Mouse (Mus musculus): ENCODE data around the gene Atp8b3. TPM values are rescaled to one million over a fixed set of nuclear protein-coding genes. Genes with fewer than 3 reads are reported as not detected.
A peak's percentile ranks its signal among the peaks of the same experiment; 100 is the strongest.

The Atp8b3 gene
- total RNA-seq (2017): not detected in 2 replicates

DNA sequence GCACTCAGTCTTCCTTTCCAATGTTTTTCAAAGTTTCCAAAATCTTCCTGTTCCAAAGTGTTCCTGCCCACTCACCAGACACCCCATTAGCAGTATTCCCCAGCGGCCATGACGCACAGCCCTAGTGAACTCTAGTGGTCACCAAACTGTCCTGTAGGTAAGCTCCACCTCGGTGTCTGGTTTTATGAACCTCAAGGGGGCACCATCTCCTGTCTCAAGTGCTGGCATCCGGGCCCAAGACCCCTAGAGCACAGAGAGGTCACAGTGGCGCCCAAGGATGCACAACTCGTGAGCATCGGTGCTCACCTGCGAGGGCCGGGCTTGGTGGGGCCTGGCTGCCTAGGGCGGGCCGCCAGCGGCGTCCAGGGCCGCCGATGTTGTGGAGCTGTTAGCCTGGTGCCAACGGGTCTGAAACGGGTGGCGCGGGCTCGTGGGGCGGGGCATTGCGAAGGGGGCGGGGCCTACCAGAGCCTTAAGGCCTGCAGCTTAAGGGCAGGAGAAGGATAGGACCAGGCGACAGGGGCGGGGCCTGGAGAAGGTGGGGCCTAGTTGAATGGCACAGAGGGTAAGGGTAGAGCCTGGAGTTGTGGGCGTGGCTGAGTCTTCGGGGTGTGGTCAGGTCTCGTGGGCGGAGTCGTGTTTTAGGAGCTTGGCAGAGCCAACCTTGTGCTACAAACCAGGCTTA, at the start of gene Atp8b3:
Gene Atp8b3, minus strand, starts transcription at position 415 of the 685 bp plus-strand sequence.
- peak; percentile 86 for ATAC-seq (replicated peaks in 1 of 2; ENCODE audit: insufficient read depth in 1 of 2, low FRiP score in 2 of 2, low TSS enrichment in 1 of 2, low read depth in 1 of 2, poor library complexity in 2 of 2, severe bottlenecking in 2 of 2)

DNA sequence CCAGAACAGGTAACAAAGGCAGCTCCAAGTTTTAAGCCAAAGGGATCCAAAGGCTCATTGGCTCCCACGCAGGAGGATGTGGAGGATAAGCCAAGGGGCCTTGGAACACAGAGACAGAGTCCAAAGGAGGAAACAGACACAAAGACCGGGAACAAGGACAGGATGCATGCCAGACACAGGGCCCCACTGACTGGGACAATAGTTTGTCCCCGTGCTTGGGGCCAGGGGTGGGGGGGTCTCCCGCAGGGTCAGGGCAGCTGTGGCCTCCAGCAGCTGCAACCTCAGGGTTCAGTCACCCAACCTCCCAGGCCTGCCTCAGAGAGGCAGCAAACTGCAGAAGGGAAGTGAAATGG, 48.4 kb upstream of the Atp8b3 start:
- ATAC-seq (replicated peaks in 1 of 2; ENCODE audit: insufficient read depth in 1 of 2, low FRiP score in 2 of 2, low TSS enrichment in 1 of 2, low read depth in 1 of 2, poor library complexity in 2 of 2, severe bottlenecking in 2 of 2): no peak

DNA sequence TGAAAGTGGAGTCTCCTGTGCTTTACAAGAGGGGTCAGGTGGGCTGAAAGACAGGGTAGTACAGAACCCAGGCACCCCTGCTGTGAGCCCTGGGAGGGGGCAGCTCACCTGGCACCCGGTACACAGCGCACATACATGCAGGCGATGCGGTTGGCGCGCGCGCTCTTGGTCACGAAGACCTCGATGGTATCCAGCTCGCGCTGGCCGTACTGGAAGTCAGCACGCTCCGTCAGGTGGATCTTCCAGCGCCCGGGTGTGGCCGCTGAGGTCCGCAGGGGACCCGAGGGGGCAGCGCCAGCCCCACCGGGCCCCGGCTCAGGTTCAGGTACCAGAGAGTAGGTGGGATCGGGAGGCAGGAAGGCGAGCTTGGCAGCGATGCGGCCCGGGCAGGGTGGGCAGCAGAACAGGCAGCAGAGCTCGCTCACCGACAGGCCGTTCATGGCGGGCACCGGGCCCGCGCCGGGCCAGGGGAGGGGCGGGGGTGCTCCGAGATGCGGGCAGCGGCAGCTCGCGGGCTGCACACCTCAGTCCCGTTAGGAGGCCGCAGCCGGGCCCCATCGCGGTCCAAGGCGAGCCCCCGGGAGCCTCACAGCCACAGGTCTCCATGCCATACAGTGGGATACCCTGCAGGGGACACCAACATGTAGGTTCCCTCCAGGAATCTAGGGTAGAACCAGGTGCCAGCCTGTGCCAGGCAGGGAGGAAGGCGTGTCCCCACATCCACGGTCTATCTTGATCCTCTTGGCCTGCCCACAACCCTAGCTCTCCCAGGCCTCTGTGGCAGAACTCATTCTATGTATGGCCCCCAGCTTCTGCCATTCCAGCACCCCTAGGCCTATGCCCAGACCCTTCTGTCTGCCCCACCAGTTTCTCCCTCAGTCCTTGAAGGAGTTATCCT, 47.7 kb upstream of the Atp8b3 start:
- ATAC-seq (replicated peaks in 1 of 2; ENCODE audit: insufficient read depth in 1 of 2, low FRiP score in 2 of 2, low TSS enrichment in 1 of 2, low read depth in 1 of 2, poor library complexity in 2 of 2, severe bottlenecking in 2 of 2): no peak

DNA sequence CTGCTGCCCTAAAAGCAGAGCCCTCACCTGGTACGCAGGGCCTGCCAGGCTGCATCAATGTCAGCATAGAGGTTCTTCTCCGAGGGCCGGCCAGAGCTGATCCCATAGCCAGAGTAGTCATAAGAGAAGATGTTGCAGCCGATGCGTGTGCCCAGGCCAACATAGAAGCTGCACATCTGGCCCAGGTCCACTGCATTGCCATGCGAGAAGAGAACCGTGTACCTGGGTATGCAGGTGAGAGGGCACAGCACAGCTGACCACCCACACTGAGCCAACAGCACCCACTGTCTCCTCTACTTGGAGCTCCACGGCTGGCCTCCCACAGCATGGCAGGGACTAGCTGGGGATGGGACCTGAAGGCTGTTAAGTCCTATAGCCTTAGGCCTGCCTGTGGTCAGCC, 46.7 kb upstream of the Atp8b3 start:
- no peak for ATAC-seq (replicated peaks in 1 of 2; ENCODE audit: insufficient read depth in 1 of 2, low FRiP score in 2 of 2, low TSS enrichment in 1 of 2, low read depth in 1 of 2, poor library complexity in 2 of 2, severe bottlenecking in 2 of 2)

DNA sequence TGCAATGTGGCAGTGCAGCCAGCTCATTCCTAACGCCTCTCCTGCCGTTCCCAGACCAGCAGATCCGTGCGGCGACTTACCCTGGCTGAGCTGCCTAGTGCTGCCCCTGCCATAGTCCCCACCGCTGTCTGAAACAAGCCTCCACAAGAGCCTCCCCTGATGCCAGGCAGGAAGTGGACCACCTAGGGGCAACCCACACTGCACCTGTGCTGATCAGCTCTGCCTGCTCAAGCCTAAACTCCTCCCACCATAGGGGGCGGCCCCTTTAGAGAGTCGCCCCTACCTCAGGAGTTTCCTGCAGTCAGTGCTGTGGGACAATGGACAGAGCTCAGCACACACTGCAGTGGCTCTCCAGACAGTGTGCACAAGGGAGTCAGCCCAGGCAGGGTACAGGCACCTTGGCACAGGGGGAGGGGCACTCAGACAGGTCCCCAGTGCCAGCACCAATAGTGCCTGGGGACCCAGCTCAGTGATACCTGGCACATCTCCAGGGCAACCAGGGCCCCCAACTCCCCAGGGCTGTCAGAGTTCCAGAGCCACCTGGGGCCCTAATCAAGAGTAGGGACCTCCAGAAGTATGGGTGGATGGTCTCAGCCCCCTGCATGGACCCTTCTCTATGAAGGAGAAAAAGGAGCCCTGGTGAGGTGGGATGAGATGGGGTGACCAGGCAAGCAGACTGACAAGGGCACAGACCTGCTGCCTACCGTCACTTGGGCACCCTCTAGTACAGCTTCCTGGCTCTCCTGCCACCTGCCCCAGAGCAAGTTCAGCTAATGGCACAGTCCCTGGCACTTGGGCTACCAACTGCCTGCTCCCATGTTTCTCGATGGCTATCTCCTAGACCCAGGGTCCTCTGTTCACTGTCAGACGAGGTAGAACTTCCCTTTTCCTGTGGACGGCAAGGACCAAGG, 46.0 kb upstream of the Atp8b3 start:
- ATAC-seq (replicated peaks in 1 of 2; ENCODE audit: insufficient read depth in 1 of 2, low FRiP score in 2 of 2, low TSS enrichment in 1 of 2, low read depth in 1 of 2, poor library complexity in 2 of 2, severe bottlenecking in 2 of 2): no peak

DNA sequence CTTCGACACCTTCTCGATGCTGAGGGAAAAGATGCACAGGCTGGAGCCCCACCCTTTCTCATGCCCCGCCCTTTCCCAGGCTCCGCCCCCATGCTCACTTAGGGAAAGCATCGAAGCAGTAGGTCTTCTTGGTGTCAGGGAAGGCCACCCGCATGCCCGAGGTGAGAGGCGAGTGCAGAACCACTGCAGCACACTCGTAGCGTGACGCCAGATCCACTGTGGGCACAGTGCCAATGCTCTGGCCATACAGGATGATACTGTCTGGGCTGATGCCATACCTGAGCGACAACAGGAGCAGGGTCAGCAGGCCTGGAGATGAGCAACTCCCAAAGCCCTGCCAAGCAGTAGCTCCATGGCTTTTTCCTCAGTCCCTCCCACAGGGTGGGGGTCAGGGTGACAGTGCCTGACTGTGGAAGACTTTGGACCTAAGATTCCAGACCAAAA, 45.1 kb upstream of the Atp8b3 start:
- no peak for ATAC-seq (replicated peaks in 1 of 2; ENCODE audit: insufficient read depth in 1 of 2, low FRiP score in 2 of 2, low TSS enrichment in 1 of 2, low read depth in 1 of 2, poor library complexity in 2 of 2, severe bottlenecking in 2 of 2)

DNA sequence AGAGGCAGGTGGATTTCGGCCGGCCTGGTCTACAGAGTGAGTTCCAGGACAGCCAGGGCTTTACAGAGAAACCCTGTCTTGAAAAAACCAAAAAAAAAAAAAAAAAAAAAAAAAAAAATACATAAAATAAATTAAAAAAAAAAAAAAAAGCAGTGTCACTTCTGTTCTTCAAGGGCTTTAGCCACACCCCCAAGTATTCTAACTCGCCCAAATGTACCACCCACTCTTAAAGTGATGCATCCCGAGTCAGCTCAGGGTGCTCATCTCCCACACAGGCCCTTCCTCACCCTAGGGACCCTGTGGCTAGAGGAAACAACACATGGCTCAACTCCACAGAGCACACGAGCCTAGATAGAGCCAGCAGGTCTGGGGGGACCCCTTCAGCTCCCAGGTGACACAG, 44.1 kb upstream of the Atp8b3 start:
- ATAC-seq (replicated peaks in 1 of 2; ENCODE audit: insufficient read depth in 1 of 2, low FRiP score in 2 of 2, low TSS enrichment in 1 of 2, low read depth in 1 of 2, poor library complexity in 2 of 2, severe bottlenecking in 2 of 2): no peak

DNA sequence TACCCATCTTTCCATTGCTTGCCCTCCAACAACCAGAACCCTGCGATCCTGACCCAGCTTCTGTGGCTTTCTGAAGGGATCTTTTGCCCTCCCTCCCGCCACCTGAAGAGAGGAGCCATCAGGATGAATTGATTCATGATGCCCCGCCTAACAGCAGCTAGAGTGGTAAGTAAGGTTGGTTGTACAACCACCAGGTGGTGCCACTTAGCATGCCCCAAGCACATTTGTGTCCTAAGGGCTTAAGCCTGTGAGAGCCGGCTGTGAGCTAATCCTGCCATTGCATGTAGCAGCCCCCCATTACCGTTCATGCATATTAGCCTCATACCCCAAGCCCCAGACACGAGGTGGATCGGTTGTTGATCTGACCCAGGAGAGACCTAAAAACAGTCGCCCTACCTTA, 40.0 kb upstream of the Atp8b3 start:
- peak; percentile 26 to 57; a peak in 3 of 4 replicates for ATAC-seq (replicated peaks in 1 of 2; ENCODE audit: insufficient read depth in 1 of 2, low FRiP score in 2 of 2, low TSS enrichment in 1 of 2, low read depth in 1 of 2, poor library complexity in 2 of 2, severe bottlenecking in 2 of 2)

DNA sequence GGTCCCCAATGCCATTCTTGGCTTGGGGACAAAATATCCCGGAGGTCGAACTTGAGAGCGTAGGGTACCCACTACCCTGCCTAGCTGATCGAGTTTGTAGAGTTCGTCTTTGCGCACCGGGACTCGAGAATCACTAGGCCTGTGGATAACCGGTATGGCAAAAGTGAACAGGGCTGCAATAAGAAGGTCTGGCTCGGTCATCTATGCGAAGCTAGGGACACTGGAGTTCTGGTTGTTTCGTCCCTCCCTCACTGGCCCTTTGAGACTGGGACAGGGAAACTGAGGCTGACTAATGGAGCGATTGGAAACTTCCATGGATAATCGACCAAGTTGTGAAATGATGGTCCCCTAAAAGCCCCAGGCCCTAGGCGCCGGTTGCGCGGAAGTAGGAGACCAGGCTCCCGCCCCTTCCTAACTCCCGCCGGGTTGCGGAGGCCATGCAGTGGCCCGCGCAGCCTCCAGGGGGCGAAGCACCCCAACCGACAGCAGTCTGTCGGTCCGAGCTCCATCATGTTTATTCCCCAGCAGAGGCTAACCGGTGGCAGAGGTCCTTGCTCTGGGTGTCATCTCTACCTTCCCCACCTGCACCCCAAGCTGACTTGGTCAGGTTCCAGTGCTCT, 39.3 kb upstream of the Atp8b3 start:
- peak; percentile 65 to 75 for ATAC-seq (replicated peaks in 1 of 2; ENCODE audit: insufficient read depth in 1 of 2, low FRiP score in 2 of 2, low TSS enrichment in 1 of 2, low read depth in 1 of 2, poor library complexity in 2 of 2, severe bottlenecking in 2 of 2)

DNA sequence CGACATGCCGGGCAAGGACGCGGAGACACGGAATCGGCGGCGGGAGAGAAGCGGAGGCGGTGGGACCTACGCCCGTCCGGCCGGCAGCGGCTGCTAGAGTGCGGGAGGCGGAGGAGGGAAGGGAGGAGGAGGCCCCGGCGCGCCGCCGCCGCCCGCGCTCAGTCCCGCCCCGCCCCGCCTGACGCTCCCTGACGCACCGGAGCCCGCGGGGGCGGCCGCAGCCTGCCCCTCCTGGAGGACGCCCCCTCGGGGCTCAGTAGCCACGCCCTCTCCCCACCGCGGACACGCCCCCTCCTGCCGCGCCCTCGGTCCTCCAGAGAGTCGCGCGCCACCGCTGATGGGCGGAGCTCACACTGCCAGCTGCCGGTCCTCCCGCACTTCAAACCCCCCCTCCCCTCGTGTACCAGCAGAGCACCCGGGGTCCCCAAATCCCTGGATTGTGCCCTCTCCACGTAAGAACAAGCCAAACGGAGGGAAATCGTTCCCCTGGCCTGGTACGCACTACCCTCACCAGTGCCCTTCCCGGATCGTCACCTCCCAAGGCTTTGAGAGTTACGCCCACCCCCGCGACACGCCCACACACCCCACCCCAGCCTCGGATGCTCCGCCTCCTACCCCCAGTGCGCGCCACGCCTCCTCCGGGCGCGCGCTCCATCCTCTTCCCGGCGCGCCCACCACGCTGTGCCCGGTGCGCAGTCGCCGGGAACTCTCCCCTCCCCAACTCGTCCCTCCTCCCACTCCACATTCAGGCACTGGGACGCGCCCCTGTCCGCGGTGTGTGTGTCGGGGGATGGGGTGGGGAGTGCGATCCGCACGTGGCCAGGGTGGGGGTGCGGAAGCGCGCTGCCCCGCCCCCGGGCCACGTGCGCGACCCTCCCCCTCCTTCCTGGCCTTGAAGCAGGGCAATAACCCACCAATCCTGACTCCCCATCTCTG, 38.5 kb upstream of the Atp8b3 start, which contains the start of gene Klf16:
Gene Klf16, minus strand, starts transcription at position 127 of the 936 bp plus-strand sequence.
- ATAC-seq (replicated peaks in 1 of 2; ENCODE audit: insufficient read depth in 1 of 2, low FRiP score in 2 of 2, low TSS enrichment in 1 of 2, low read depth in 1 of 2, poor library complexity in 2 of 2, severe bottlenecking in 2 of 2): peak; percentile 60 to 70

DNA sequence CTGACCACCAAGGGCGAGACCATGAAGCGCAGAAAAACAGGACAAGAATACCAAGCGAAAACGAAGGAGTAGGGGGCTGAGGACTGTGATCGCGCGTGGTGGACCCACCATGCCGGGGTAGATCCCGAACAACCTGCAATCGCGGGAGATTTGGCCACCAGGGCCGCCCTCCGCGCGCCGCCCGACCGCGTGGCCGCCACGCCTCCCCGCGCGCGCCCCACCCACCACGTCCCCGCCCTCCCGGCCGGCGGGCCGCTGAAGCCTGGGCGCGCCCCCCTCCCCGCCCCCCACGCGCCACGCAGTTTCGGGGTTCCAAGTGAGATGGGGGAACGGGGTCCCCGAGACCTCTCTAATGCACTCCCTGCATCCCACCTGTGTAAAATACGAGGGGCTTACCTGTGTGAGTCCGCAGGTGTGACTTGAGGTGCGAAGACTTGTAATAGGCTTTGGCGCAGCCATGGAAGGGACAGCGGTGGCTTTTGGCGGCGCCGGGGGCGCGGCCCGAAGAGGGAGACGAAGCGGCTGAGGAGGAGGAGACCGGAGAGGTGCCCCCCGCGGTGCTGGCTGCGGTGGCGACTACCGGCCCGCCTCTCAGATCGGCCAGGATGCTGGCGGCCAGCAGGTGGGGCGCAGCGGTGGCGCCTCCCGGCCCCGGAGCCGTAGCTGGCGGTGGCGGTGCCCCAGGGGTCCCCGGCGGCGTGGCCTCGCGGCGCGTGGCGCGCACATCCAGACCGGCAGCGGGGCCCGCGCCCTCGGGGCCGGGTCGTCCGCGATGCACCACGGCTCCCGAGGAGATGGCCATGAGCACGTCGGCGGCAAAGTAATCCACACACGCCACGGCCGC, 37.6 kb upstream of the Atp8b3 start:
- no peak for ATAC-seq (replicated peaks in 1 of 2; ENCODE audit: insufficient read depth in 1 of 2, low FRiP score in 2 of 2, low TSS enrichment in 1 of 2, low read depth in 1 of 2, poor library complexity in 2 of 2, severe bottlenecking in 2 of 2)

DNA sequence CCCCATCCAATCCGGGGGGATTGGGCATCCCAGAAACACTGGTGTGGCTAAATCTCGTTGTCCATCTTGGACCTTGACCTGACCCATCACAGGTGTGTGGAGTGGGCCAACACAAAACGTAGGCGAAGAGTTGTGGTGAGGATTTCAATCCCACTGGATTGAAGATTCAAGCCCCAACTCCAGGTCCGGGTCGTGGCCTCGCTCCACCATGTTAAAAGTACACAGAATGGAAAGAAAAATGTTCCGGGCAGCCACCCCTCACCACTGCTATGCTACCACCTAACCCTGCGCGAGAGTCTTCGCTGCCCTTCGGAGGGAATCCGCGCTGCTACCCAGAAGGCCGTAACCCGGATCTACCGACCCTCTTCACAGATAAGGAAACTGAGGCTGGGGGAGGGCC, 37.0 kb upstream of the Atp8b3 start:
- no peak for ATAC-seq (replicated peaks in 1 of 2; ENCODE audit: insufficient read depth in 1 of 2, low FRiP score in 2 of 2, low TSS enrichment in 1 of 2, low read depth in 1 of 2, poor library complexity in 2 of 2, severe bottlenecking in 2 of 2)

DNA sequence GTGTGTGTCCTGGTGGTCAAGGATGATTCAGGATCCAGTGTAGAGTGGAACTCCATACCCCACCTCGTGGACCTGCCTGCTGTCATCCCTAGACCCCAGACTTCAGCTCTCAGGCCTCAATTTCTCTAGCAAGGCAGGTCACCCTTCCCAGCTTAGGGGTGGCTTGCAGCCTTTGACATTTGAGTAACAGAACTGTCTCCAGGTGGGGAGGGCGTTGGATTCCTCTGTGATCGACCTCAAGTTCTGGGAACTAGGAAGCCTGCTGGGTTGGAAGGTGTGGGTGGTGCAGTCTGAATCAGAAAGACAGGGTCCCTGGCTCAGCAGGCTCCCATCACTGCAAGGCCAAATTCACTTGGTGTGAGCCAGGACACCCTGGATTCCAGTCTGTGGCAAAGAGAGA, 36.0 kb upstream of the Atp8b3 start:
- ATAC-seq (replicated peaks in 1 of 2; ENCODE audit: insufficient read depth in 1 of 2, low FRiP score in 2 of 2, low TSS enrichment in 1 of 2, low read depth in 1 of 2, poor library complexity in 2 of 2, severe bottlenecking in 2 of 2): no peak

DNA sequence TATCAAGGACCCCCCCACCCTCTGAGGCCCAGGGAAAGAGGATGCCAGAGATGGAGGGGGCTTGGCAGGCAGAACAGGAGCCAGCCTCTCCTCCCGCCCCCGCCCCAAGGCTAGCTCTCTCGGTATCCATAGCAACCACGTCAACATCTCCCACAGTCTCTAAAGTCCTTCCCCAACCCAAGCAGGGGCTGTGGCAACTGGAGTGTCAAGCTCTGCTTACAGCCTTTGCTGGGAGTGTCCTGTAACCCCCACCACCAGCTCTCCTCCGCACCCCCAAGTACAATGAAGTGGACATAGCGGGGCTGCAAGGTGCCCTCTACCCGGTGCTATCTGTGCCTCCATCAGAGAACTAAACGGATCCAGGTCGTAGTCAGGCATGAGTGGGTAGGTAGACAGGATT, 35.0 kb upstream of the Atp8b3 start:
- ATAC-seq (replicated peaks in 1 of 2; ENCODE audit: insufficient read depth in 1 of 2, low FRiP score in 2 of 2, low TSS enrichment in 1 of 2, low read depth in 1 of 2, poor library complexity in 2 of 2, severe bottlenecking in 2 of 2): no peak

DNA sequence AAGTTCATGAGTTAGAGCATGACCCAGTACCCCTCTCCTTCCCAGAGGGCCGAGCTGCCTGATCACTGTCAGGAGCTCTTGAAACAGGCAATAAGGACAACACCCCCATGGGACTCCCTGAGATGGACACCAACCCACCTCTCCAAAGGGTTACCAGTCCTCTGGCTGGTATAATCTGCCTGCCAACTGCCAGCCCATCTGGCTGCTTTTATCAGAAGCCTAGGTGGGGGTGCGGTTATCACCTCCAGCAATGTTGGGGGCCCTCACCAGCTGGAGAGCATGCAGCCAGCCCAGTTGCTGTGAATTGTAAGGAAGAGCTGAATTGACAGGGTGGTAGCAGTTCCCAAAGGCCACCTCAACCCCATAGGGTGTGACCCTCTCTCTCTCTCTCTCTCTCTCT, 33.6 kb upstream of the Atp8b3 start:
- no peak for ATAC-seq (replicated peaks in 1 of 2; ENCODE audit: insufficient read depth in 1 of 2, low FRiP score in 2 of 2, low TSS enrichment in 1 of 2, low read depth in 1 of 2, poor library complexity in 2 of 2, severe bottlenecking in 2 of 2)
